Mouse (Mus musculus): ENCODE results near the gene Phactr1.

Gene Phactr1

GRCm38 (mm10) chr13:43122306-43123070, 442.1 kb downstream of the Phactr1 start:
- no peak for DNase-seq (ENCODE audit: low read depth, low spot score)

- DNase-seq (ENCODE audit: low read depth, low spot score) = no peak
These were observed 443.7 kb downstream of the Phactr1 start for GRCm38 (mm10) chr13:43123895-43124682.

- no peak for DNase-seq (ENCODE audit: low read depth, low spot score)
These were observed 444.3 kb downstream of the Phactr1 start for GRCm38 (mm10) chr13:43124683-43125074.

GRCm38 (mm10) chr13:43130161-43130560, 449.7 kb downstream of the Phactr1 start:
- no peak for DNase-seq (ENCODE audit: low read depth, low spot score)

DNA sequence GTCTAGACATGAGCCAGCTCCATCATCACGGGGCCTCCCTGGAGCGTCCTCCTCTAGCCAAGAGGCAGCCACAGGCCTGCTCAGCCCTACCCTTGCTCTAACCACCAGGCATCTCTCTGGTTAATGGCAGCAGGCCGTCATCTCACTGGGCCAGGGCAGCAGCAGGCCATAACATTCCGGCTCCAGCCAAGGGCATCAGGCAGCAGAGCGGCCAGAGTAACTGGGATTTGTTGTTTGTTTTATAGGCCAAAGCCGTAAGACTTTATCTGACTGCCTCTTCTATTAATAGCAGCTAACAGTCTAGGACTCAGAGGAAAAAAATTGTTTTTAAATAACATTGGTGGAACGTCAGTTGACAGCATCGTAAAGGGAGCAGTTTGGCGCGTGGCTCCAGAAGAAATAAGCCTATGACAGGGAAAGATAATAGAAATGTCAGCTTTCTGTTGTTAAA, 451.3 kb downstream of the Phactr1 start:
- DNase-seq (ENCODE audit: low read depth, low spot score) = no peak

DNA sequence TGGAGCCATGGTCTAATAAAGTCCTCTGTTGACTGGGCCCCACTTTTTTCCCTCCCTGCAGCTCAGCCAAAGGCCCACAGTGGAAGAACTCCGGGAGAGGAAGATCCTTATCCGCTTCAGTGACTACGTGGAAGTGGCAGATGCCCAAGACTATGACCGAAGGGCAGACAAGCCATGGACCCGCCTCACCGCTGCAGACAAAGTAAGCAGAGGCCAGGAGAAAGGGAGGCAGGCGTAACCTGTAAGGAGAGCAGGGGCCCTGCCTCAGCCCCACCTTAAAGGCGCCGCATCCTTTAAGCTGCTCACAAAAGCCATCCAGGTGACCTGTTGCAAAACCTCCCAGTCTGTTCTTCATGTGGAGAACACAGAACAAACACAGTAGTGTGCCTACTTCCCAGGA, 452.4 kb downstream of the Phactr1 start:
- DNase-seq (ENCODE audit: low read depth, low spot score) = no peak

GRCm38 (mm10) chr13:43133400-43133799, 453.0 kb downstream of the Phactr1 start:
- DNase-seq (ENCODE audit: low read depth, low spot score) = no peak

- DNase-seq (ENCODE audit: low read depth, low spot score) = no peak
These were observed 454.0 kb downstream of the Phactr1 start for GRCm38 (mm10) chr13:43134468-43134867.

GRCm38 (mm10) chr13:43144720-43145418, 464.4 kb downstream of the Phactr1 start:
- DNase-seq (ENCODE audit: low read depth, low spot score) = peak; percentile 27

- no peak for DNase-seq (ENCODE audit: low read depth, low spot score)
These were observed 466.3 kb downstream of the Phactr1 start for GRCm38 (mm10) chr13:43146515-43147258.

DNA sequence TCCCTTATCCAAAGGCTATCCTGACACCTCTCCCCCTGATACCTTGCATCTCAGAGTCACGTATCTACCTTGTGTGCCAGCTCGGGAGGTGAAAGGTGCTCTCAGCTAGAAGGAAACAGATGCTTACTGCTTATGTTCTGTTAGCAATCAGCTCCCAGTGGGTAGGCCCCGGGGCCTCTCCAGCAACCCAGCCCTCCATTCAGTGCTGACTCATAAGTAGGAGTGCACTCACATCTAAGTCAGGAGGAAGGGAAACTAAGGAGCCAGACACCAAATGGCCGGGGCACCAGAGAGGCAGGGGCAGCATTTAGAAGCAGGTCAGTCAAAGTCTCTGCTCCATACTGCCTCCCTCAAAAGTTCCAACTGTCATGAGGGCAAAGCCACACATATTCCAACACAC, 468.3 kb downstream of the Phactr1 start:
- DNase-seq (ENCODE audit: low read depth, low spot score) = no peak

GRCm38 (mm10) chr13:43149661-43150060, 469.2 kb downstream of the Phactr1 start:
- DNase-seq (ENCODE audit: low read depth, low spot score) = no peak

DNA sequence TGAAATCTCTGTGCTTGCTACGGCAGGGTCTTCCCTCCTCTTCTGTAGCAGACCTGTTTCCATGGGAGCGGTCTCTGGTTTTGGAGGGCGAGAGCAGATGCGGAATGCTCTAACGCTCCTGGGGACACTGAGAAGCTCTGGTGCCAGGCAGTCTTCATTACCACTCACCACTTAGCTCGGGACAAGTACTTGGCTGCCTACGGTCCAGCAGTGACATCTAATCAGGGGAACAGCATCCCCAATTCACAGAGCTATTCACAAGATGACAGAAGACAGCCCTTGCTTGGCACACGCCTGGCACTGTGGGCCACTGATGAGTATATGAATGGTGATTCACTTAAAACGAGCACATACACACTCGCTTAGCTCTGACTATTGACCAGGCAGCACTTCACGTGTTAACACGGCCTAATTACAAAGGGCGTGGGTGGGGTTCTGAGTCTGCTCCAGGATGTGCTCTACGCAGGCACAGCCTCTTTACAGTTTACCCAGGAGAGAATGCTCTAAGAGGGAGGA, 471.6 kb downstream of the Phactr1 start:
- no peak for DNase-seq (ENCODE audit: low read depth, low spot score)

DNA sequence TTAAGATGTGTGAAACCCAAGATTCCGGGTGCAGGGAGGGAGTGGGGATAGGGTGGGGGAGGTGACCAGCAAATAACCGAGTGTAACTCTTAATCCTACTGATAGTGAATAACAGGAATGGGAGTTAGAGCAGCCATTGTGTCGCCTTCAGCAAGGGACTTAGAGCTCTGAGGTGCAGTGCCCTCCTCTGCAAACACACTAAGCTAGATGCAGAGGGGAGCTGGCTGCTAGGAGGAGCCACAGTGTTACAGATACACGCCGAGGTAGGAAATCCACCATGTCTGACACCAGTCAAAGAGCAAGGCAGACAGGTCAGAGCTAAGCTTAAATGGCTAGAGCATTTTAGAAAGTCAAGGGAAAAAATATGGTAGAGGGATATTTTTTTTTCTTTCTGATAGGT, 476.9 kb downstream of the Phactr1 start:
- DNase-seq (ENCODE audit: low read depth, low spot score) = no peak

DNA sequence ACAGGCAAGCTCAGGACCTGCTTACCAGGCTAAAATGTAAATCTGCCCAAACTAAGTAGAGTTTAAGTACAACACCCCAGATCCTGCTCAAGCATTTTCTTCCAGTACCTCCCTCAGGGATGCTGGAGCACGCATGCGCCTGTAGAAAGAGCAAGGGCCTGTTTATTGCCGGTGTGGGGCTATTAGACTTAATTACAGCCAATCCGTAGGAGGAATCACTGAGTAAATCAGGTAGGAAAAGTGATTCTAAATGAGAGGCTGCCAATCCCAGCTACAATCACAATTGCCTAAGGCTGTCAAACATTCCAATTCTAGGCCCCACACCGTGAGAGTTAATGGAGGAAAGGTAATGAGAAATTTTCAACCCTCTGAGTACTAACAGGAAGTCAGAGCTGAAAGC, 477.9 kb downstream of the Phactr1 start:
- no peak for DNase-seq (ENCODE audit: low read depth, low spot score)

DNA sequence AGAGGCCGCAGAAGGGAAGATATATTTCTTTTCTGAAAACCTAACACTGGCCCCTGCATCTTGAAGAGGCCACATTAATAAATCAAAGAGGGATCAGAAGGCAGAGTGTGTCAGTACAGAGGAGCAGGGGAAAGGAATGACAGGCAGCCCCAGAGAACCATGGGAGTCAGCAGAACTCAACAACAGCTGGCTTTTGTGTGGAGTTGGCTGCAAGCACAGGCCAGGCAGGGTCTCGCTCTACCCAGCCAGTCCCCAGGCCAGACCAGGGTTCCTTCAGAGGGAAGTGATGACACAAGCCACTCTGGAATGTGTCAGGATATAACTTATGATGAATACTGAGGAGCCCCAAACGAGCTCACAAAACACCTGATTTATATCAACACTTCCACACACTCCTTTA, 479.0 kb downstream of the Phactr1 start:
- DNase-seq (ENCODE audit: low read depth, low spot score) = no peak

DNA sequence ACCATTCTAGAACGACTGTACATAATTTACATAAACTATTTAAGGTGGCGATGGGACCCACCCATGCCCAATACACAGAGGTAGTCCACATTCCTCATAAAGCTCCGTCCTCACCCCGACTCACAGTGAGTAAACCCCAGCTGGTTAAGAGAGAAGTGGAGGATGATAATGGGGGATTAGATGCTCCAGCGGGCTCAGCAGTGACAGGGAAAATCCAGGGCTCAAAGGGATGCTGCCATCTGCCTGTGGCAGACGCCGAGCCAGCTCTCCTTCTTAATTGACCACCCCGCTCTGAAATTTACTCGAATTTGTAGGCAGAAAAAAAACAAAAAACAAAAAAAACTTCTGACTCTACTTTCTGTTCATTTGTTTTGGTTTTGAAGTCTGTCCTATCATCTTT, 487.3 kb downstream of the Phactr1 start:
- DNase-seq (ENCODE audit: low read depth, low spot score) = no peak

- DNase-seq (ENCODE audit: low read depth, low spot score) = peak; percentile 89
These were observed 490.7 kb downstream of the Phactr1 start, which contains the start of gene Tbc1d7 for GRCm38 (mm10) chr13:43171020-43171710. Tbc1d7 (minus strand) TSS chr13:43171501.

DNA sequence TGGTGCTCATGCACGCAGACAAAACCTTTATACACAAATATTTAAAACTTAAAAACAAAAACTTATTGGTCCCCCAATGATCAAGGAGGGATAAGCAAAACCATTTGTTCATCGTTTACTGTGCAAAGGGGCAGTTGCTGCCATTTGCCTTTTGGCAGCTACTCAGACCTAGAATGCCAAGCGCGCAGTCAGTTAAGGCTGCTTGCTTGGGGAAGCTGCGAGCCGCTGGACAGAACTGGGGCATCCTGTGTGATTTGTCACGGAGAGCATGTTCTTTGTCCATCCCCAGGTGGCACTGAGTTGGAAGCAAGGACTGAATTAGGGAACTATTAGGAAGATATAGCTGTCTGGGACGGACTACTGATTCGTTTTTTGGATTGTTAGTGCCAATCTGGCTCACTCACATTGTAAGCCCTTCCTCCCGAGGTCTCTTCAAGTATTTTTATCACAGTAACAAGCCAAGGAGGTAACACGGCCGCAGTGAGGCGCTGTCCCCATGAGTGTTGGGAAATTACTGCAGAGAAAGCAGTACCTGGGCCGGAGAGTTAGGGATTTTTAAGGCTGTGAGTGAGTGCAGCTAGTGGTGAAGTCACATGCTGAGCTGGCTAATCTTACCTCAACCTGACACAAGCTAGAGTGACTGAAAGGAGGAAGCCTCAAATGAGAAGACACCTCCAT, 491.8 kb downstream of the Phactr1 start:
- DNase-seq (ENCODE audit: low read depth, low spot score) = no peak

DNA sequence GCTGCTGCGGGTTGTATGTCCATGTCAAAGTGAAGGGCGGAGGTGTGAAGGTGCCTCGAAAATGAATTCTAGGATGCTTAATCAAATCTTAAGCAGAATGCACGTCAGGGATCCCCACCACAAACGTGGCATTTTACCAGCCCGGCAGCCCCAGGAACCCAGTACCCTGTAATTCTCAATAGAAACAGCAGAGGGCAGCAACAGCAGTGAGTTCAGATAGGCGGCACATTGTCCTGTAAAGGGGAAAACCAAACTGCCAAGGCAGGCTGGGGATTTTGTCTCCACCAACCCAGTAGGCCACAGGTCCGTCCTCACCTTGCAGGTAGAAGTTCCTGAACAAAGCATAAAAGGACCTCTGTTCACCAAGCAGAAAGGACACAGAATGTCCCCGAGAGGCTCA, 492.8 kb downstream of the Phactr1 start:
- DNase-seq (ENCODE audit: low read depth, low spot score) = no peak
